Mouse (Mus musculus) ovary, postnatal 10 days (tissue): ENCODE data around the gene Kif1a.
A peak's percentile ranks its signal among the peaks of the same experiment; 100 is the strongest.
"Not testable (repeated sequence)": the region's sequence is repeated elsewhere in the genome, so short reads cannot be mapped to it uniquely, and the experiment has no call there.

Source experiments
- DNase-seq: peaks from one replicate; pipeline ENCODE4 v3.0.0; 2022; ENCODE audit warnings: low spot score

Gene Kif1a

GRCm38 (mm10) chr1:93018716-93019115 is 83.0 kb downstream of the Kif1a start:
- no peak for DNase-seq

GRCm38 (mm10) chr1:93015136-93015535 is 86.6 kb downstream of the Kif1a start:
- no peak for DNase-seq

GRCm38 (mm10) chr1:93014460-93014859 is 87.3 kb downstream of the Kif1a start:
- peak; percentile 62 for DNase-seq

GRCm38 (mm10) chr1:93013367-93013766 is 88.4 kb downstream of the Kif1a start:
- DNase-seq: no peak

GRCm38 (mm10) chr1:93012103-93012585 is 89.6 kb downstream of the Kif1a start:
- DNase-seq: no peak

GRCm38 (mm10) chr1:93010731-93011130 is 91.0 kb downstream of the Kif1a start:
- DNase-seq: no peak

GRCm38 (mm10) chr1:93009196-93009595 is 92.6 kb downstream of the Kif1a start:
- DNase-seq: no peak

GRCm38 (mm10) chr1:93006061-93006460 is 95.7 kb downstream of the Kif1a start, which contains the start of gene Aqp12:
Aqp12 (plus strand) TSS chr1:93006334.
- no peak for DNase-seq

GRCm38 (mm10) chr1:92992880-92993279 is 108.9 kb downstream of the Kif1a start:
- no peak for DNase-seq

GRCm38 (mm10) chr1:92992214-92992855 is 109.4 kb downstream of the Kif1a start:
- DNase-seq: no peak

- DNase-seq: no peak
These were observed 111.9 kb downstream of the Kif1a start for GRCm38 (mm10) chr1:92989891-92990290.

GRCm38 (mm10) chr1:92988894-92989293 is 112.9 kb downstream of the Kif1a start:
- no peak for DNase-seq

GRCm38 (mm10) chr1:92984999-92985398 is 116.8 kb downstream of the Kif1a start:
- DNase-seq: no peak

GRCm38 (mm10) chr1:92982931-92983605 is 118.7 kb downstream of the Kif1a start:
- DNase-seq: no peak

- no peak for DNase-seq
These were observed 120.5 kb downstream of the Kif1a start for GRCm38 (mm10) chr1:92981056-92981845.

GRCm38 (mm10) chr1:92979073-92979602 is 122.6 kb downstream of the Kif1a start:
- no peak for DNase-seq

GRCm38 (mm10) chr1:92978645-92979044 is 123.1 kb downstream of the Kif1a start:
- no peak for DNase-seq

- DNase-seq: no peak
These were observed 125.6 kb downstream of the Kif1a start for GRCm38 (mm10) chr1:92976141-92976566.

GRCm38 (mm10) chr1:92972854-92973253 is 128.9 kb downstream of the Kif1a start:
- no peak for DNase-seq

- no peak for DNase-seq
These were observed 129.6 kb downstream of the Kif1a start for GRCm38 (mm10) chr1:92971879-92972795.

- not testable (repeated sequence) for DNase-seq
These were observed 131.0 kb downstream of the Kif1a start for GRCm38 (mm10) chr1:92970791-92971190.
